Comparison of ENCODE assay signal across 27 mouse cellular contexts in genomic region chr12:16640075-16640474, GRCm38 (mm10). TPM values are rescaled to one million over a fixed set of nuclear protein-coding genes. Genes with fewer than 3 reads are reported as not detected.
DNase-seq lines count a peak whose midpoint lies in the region; ATAC-seq lines count a peak whose summit lies in the region.
"Had no signal": no experiment of that assay in that cellular context is flagged by ENCODE, and none has a peak within 500 bp of the region (broad histone marks: within the 10 kb centered on the region; RNA-seq: fewer than 3 reads in every experiment).

No protein-coding gene starts in this region.

- no peak overlapping the region for H3K4me2 ChIP-seq in midbrain, embryonic 15.5 days
- H3K4me2 ChIP-seq: heart, embryonic 15.5 days; liver, embryonic 12.5 days; neural tube, embryonic 15.5 days had no signal

- H3K9me3 ChIP-seq in midbrain, embryonic 15.5 days, result no peaks in the 10 kb centered on the region
- H3K9me3 ChIP-seq: forebrain, embryonic 10.5 days; G1E; heart, embryonic 15.5 days; hindbrain, embryonic 10.5 days; limb, embryonic 10.5 days; liver, embryonic 12.5 days; neural tube, embryonic 15.5 days had no signal

- H3K36me3 ChIP-seq in midbrain, embryonic 15.5 days (replicated peaks), result no peaks in the 10 kb centered on the region
- H3K36me3 ChIP-seq: forebrain, embryonic 10.5 days; G1E; heart, embryonic 15.5 days; hindbrain, embryonic 10.5 days; limb, embryonic 10.5 days; liver, embryonic 12.5 days; neural tube, embryonic 15.5 days had no signal

- H3K27ac ChIP-seq in midbrain, embryonic 15.5 days, result no peak overlapping the region
- H3K27ac ChIP-seq: forebrain, embryonic 10.5 days; heart, embryonic 15.5 days; hindbrain, embryonic 10.5 days; hindbrain, postnatal 0 days; left cerebral cortex, adult 2 months; limb, embryonic 10.5 days; liver, embryonic 12.5 days; neural tube, embryonic 15.5 days had no signal

- WGBS in midbrain, embryonic 15.5 days, result 91% methylated on average over 6 of the region's 6 CpGs

- peak; percentile 82 for DNase-seq in gastrocnemius, adult 18-20 months (ENCODE audit: low spot score)
- DNase-seq in gastrocnemius, postnatal 4 days (ENCODE audit: low spot score in 2 of 2), result no peak
- peak; percentile 55 for DNase-seq in kidney, adult 18-20 months
- DNase-seq in kidney, postnatal 10 days, result no peak
- peak; percentile 55 for DNase-seq in adrenal gland, adult 8-10 months
- peak; percentile 70 for DNase-seq in gastrocnemius, postnatal 25 days
- no peak for DNase-seq in c-Kit-positive CD71-positive TER-119-positive erythroid progenitor cells, embryonic 14.5 days (ENCODE audit: low spot score)
- DNase-seq: cerebellum, adult 2 months; cerebellum, postnatal 36 days; forebrain, postnatal 0 days; layer of hippocampus, adult 9-11 months; lung, adult 2 months; right cerebral cortex, postnatal 14 days had no signal

- peaks cover 10% of the 10 kb centered on the region for H3K4me1 ChIP-seq in midbrain, embryonic 15.5 days
- H3K4me1 ChIP-seq: liver, embryonic 12.5 days had no signal

- H3K9ac ChIP-seq in midbrain, embryonic 15.5 days, result no peak overlapping the region
- H3K9ac ChIP-seq: forebrain, postnatal 0 days; heart, embryonic 15.5 days; liver, embryonic 12.5 days; neural tube, embryonic 15.5 days had no signal

- H3K4me3 ChIP-seq in midbrain, embryonic 15.5 days, result no peak overlapping the region
- H3K4me3 ChIP-seq: forebrain, embryonic 10.5 days; heart, embryonic 15.5 days; hindbrain, embryonic 10.5 days; left cerebral cortex, adult 2 months; limb, embryonic 10.5 days; liver, embryonic 12.5 days; neural tube, embryonic 15.5 days had no signal

- no peak for ATAC-seq in midbrain, embryonic 15.5 days (replicated peaks)
- ATAC-seq: forebrain, postnatal 0 days; hindbrain, postnatal 0 days; intestine, postnatal 0 days; liver, embryonic 12.5 days; midbrain, embryonic 16.5 days had no signal

- H3K27me3 ChIP-seq in midbrain, embryonic 15.5 days (replicated peaks), result no peaks in the 10 kb centered on the region
- H3K27me3 ChIP-seq: heart, embryonic 15.5 days; liver, embryonic 12.5 days; neural tube, embryonic 15.5 days had no signal

RNA-seq across cellular contexts. Expression of gene Ntsr2, which starts 13.1 kb away (rescaled TPM):
- total RNA-seq in gastrocnemius, adult 18-20 months (2021), result 1 to 10 TPM; 2.6 TPM
- total RNA-seq in gastrocnemius, postnatal 4 days (2021), result 1 to 10 TPM in 1 of 2 experiments, under 1 TPM in 1; 0.83 to 1.2 TPM
- total RNA-seq in adrenal gland, adult 8-10 months (2022), result 1 to 10 TPM in 1 of 4 experiments, under 1 TPM in 3; 0.41 to 1.6 (median 0.93) TPM
- 1 to 10 TPM; 2.3 to 3.2 TPM for total RNA-seq in gastrocnemius, postnatal 25 days (2021)
- 1.6 and 2.2 TPM in 2 replicates for polyA plus RNA-seq in midbrain, embryonic 15.5 days (2015; fragmentation: Nextera tagmentation; extraction: Ambion mirVana)
- total RNA-seq: megakaryocyte-erythroid progenitor cell, adult 5-6 weeks had no signal
- polyA plus RNA-seq: forebrain, embryonic 10.5 days; G1E; hindbrain, embryonic 10.5 days; intestine, postnatal 0 days; limb, embryonic 10.5 days; liver, embryonic 12.5 days; stomach, embryonic 14.5 days had no signal

RNA-seq across cellular contexts. Expression of gene Lpin1, which starts 29.3 kb away (rescaled TPM):
- total RNA-seq in gastrocnemius, adult 18-20 months (2021), result 100 to 1,000 TPM; 212 to 245 TPM
- 10 to 100 TPM; 24.8 to 27.1 TPM for total RNA-seq in gastrocnemius, postnatal 4 days (2021)
- total RNA-seq in adrenal gland, adult 8-10 months (2022), result 10 to 100 TPM; 38.8 to 80.7 (median 50.8) TPM
- 100 to 1,000 TPM; 174 to 193 TPM for total RNA-seq in gastrocnemius, postnatal 25 days (2021)
- 22.2 and 22.6 TPM in 2 replicates for polyA plus RNA-seq in midbrain, embryonic 15.5 days (2015; fragmentation: Nextera tagmentation; extraction: Ambion mirVana)

Comparison
In these comparisons a context has a peak if more than half of its experiments do, and no peak if none do; other contexts are left out.
1. DNase-seq: peak in gastrocnemius, adult 18-20 months (single experiment), kidney, adult 18-20 months (single experiment), adrenal gland, adult 8-10 months (single experiment) and gastrocnemius, postnatal 25 days (single experiment); none in gastrocnemius, postnatal 4 days (0 of 2), kidney, postnatal 10 days (single experiment) and c-Kit-positive CD71-positive TER-119-positive erythroid progenitor cells, embryonic 14.5 days (single experiment).